Mouse (Mus musculus) retina, embryonic 14.5 days (tissue): ENCODE results near the gene Pank3.
A peak's percentile ranks its signal among the peaks of the same experiment; 100 is the strongest.

Experiments
- DNase-seq: peaks from one replicate; pipeline ENCODE4 v3.0.0-alpha.2; 2015; ENCODE audit warnings: low spot score

The Pank3 gene

DNA sequence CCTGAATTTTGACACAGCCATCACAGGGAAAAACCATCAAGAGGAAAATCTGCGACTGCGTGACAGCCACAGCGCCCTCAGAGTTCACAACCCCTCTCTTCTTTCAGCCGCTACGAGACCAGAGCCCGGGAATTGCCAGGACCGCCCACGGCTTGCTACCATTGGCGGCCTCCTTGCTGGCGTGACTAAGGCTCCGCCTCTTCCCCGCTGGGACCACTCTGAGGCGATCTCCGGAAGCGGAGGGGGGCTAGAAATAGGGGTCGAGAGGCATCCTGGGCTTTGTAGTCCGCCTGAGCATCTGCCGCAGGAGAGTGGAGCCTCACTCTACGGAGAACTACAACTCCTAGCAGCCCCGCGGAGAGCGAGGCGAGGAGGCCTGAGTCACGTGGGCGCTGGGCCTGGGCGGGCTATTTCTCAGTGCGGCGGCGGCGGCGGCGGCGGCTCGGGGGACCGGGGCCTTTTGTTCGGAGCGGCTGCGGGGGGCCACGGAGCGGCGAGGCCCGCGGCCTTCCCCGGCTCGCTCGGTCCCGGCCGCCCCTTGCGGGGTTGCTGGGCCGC, at the start of gene Pank3:
Pank3 (plus strand) TSS at position 297 of the 558 bp plus-strand sequence.
- peak; percentile 98 for DNase-seq

DNA sequence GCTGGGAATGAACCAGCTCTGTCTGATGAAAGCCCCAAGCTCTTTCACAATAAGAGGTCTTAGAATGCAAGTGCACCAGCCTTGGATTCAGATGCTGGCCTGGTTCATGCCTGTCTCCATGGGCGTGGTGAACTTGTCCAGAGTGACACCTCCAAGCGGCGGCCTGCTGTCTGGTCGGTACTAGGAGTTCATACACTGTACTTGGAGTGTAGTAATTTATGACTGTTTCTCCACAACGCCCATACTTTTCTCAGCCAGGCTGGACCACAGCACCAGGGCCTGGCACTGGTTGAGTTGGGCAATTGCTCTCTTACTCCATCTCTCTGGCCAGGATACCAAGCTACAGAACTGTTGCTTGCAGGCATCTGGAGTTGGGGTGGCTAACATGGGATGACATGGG, 45.4 kb upstream of the Pank3 start:
- no peak for DNase-seq

DNA sequence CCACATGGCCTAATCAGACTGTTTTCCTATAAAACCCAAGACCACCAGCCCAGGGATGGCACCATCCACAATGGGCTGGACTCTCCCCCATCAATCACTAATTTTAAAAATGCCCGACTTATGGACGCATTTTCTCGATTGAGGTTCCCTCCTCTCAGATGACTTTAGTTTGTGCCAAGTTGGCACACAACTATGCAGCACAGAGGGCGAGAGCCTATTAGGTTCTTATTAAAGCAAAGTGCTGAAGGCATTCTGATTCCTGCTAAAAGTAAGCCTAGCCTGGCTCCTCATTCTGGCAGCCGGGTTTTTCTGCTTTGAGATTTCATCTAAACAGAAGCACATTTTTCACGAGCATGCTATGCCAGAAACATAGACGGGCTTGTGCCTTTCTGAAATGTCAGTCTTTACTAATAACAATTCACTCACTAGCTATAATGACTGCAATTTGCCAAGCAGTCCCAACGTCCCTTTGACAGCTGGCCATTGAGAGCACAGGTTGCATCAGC, 42.9 kb upstream of the Pank3 start:
- DNase-seq = no peak

DNA sequence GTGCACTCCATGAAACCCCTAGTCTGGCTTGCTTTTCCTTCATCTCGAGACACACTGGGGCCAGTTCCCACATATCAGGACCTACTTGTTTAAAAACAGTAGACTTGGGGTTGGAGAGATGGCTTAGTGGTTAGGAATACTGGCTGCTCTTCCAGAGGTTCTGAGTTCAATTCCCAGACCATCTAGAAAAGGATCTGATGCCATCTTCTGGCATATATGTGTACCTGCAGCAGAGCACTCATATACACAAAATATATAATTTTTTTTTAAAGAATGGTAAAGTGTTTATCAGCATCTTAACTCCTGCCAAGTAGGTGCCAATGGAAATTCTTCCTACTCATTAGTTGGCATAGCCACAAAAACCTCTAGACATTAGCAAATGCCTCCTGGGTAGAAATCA, 41.1 kb upstream of the Pank3 start:
- no peak for DNase-seq

DNA sequence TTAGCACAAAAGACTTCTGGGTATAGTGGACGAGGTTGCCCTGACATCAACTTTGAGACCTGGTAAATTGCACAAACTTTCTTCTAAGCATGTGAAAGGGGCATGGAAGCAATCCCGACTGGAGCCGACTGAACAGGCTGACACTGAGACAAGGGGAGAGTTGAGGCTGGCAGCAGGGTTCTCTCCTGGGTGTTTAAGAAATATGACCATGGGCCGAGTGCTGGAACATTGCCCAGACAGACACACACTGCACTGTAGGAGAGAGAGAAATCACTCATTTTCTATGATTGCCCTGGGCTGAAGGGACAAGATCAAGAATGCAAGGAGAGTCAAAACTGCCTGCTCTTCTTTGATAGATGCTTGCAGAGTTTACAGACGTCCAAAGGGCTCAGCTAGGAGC, 40.1 kb upstream of the Pank3 start:
- no peak for DNase-seq

DNA sequence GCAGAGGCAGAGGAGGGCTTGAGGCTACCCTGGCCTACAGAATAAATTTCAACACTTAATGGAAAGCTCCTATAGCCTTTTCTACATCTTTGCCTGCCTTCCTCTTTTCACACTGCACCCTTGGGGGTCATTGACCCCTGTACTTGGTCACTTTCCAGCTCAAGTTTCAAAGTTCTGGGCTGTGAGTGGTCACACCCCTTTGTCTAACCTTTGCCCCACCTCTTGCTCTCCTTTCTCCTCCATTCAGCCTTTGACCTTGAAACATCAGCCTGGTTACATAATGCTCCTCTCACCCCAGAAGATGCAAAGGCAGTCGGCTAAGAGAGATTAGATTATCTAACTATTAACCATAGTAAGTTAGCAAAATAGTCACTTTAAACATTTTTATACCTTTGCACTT, 36.9 kb upstream of the Pank3 start:
- DNase-seq = no peak

DNA sequence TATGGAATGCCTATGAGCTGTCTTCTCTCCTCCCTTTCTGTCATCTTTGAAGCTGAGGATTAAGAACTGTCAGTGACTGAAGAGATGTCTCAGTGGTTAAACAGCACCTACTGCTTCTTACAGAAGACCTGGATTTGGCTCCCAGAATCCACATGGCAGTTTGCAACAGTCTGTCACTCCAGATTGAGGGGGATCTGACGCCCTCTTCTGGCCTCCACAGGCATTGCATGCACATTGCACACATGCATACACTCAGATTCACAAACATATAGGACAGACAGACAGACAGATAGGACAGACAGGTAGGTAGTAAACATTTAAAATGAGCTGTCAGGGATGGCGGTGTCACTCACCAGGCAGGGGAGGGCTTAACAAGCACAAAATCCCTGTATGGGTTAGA, 32.5 kb upstream of the Pank3 start:
- no peak for DNase-seq

DNA sequence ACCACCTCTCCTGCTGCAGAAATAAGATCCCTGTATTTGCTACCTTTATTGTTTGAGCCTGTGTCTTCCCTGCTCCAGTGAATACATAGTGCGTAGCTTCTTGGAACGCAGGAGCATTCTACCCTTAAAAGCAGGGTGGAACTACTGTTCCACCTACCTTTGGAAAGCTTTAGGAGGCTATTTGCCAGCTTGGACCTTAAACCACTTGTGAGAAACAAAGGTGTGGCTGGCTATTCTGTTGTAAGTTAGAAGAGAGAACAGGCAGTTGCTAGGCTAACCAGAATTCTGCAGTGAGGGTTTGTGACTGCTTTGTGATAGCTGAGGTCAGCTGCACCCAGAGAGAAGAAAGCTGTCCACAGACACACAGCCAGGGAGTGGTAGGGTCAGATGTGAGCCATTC, 32.0 kb upstream of the Pank3 start:
- DNase-seq = no peak

DNA sequence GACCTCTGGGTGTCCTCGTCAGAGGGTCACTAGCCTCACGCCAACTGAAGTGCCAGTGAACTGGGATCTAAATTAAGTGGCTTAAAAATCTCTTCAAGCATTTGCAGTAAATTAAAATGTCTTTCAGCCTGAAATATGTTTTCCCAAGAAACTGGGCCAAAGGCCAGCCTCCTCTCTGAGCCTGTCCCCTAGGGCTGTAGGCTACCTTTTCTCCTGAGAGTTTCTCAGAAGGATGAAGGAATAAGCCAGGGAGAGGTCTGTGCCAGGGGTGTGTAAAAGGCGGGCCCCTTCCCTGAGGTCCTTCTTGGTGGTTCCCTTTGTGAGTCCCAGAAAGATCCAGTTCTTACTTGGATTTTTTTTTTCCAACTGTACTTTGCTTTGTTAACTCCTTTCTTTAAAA, 31.2 kb upstream of the Pank3 start:
- DNase-seq = no peak

DNA sequence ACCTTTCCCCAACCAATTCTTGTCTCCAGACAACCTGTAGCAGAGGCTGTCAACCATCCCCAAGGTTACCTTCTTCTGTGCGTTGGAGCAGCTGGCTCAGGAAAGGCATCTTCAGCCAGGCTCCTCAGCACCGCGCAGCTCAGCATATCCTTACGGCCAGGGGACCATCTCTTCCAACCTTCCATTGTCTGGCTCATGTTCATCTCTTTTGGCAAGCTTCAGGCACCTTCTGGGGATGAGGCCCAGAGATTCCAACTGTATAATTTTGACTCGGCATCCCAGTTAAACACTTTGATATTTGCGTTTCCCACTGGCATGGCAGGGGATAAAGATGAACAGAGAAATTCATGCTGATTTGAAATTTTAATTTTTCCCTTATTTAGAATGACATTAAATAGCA, 25.7 kb upstream of the Pank3 start:
- no peak for DNase-seq

DNA sequence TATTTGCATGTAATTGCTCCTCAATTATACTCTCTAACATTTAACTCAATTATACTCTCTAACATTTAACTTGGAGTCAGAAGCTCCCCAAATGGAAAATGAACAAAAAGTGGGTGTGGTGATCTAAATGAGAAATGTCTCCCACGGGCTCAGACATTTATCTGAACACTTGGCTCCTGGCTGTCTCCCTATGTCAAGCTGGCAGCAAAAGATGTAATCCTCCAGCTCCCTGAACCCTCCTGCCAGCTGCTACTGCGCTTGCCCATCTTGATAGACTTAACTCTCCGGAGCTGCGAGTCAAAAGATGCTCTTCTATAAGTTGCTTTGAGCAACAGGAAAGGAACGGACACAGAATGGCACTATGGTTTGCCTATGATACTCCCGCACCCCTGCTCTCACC, 24.7 kb upstream of the Pank3 start:
- no peak for DNase-seq

DNA sequence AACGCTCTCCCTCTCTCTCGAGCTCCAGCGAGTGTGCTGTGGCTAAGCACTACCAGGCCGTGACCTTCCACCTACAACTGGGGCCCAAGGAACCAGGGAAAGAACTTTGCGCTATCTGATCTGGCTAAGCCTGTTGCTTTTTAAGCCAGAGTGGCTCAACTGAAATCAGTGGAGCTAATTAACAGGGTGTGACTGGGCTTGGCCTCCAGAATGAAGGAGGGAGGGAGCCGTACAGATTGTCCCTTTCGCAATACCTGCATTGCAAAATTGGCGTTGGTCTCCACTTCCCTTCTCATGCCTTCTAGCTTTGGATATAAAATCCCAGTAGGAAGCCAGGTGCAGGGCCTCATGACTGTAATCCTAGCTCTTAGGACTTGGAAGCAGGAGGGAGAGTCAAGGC, 18.7 kb upstream of the Pank3 start:
- no peak for DNase-seq

DNA sequence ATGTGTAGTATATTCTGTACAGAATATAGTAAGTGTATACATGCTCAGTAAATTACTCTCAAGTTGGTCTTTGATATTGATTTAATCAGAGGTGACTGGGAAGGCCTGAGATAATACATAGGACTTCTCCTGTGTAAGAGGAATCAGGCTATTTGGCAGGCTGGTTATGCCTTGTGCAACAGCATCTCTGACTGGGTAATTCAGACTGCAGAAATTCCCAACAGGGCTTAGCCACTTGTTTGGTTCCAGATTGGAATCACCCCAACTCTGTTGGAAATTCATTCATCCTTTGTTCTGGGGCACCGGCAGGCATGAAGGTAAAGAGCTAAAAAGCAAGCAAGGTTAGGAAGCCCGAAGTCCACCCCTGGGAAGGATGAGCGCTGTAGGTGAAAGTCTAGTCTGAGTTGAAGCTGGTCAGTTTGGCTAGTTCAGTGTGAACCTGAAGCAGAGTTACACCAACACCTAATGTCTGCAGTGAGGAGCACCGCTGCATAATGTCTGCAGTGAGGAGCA, 14.3 kb upstream of the Pank3 start:
- no peak for DNase-seq

DNA sequence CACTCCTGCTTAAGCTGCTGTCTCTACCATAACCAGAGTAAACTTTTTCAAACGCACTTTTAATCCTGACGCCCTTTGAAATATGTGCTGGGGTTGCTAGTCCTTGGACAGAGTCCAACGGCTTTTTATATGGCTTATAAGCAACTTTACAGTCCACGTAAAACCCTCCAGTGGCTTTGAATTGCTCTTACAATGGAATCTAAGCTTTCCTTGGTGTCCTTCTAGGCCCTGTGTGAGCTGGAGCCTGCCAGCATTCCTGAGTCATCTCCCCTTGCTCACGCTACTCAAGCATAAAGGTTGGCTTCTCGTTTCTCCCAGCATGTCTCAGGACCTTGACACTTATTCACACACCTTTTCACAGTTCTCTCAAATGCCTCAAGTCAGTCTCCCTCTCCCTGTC, 13.7 kb upstream of the Pank3 start:
- DNase-seq = no peak

DNA sequence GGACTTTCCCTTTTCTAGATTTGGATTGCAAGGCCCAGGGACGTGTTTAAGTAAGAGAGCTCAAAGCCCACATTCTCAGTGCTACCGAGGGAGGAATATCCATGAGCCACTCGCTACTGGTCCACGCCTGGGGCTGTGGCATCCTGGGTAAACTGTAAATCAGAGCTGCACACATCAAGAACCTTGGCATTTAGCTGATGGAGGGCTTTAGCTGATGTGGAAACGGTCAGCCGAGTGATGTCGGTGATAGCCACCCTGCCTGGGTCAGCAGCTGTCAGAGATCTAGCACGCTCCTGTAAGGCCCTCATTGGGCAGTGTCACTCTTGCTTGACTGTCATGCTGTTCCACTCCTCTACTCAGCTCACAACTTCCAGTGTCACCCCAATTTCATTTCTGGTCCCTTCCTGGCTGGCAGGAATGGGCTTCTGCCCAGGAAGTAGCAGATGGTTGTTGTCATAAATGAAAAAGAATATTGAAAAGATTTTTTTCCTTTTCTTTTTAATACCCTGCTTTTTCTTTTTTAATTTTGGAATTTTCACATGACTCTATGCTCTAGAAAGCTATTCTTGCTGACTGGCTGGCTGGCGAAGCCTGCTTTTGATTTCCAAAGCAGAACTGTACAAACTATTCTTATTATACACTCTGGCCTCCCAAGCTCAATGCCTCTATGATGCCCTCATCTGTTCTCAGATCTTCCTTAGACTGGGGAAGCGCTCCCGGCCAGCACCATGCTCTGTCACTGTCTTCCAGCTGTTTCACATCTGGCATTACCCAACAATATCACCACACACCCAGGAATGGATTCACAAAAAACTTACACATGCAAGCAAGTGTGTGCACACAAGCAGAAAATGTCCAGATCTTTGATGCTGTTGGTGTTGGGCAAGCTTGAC, 12.6 kb upstream of the Pank3 start:
- no peak for DNase-seq

DNA sequence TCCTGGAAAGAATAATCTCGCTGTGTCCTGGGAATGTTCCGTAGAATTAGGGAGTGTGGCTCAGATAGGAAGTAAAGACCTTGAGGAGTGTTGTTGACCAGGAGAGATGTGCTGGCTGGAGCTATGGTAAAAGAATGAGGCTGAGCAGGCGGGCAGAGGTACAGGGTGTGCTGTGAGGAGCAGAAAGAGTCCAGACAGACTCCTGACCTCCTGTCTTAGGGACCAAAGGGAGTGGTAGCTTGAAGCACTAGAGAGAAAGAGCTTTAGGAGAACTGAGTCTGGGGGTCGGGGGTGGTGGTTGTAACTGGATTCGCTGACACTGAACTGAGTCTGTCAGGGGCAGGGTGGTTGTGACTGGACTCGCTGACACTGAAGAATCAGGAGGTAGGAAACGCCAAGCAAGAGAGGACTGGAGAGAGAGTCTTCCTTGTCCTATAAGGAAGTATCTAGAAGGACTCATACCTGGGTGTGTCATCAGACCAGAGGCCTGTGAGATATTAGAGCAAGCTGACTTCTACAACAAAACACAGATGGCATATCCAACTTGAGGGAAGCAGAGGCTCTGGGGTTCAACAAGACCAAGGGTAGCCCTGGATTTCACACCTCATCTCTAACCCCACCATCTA, 9.2 kb upstream of the Pank3 start:
- DNase-seq = no peak

DNA sequence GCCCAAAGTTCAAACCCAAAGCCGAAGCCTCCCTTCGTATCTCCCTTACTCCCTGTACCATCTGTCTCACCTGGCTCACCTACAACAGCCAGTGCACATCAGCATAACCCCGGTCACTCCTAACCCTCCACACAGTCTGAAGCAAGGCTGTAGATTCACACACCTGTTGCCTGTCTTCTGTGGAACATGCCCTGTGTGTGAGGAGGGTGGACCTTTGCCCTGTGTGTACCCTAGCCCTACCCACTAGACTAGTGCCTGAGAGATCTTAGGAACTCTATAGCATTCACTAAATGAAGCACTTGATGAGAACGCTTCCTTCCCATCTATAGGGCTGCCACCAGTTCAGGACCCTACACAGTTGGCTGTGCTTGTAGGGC, 8.7 kb upstream of the Pank3 start:
- no peak for DNase-seq

DNA sequence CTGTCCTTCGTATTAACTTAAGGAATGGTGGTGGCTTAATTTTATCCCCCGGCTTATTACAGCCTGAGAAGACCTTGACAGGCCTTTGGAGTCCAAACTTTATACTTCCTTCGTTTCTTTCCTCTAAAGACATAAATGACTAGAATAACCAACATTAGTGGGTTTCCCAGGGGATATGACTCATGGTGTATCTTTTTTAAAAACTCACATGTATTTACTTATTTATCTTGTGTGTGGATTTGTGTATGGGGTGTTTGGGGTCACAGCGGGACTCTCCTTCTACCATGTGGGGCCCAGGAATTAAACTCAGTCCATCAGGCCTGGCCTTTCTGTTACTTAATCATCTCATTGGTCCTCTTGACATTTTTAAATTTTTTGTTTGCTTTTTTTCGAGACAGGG, 2.4 kb upstream of the Pank3 start:
- DNase-seq = no peak

DNA sequence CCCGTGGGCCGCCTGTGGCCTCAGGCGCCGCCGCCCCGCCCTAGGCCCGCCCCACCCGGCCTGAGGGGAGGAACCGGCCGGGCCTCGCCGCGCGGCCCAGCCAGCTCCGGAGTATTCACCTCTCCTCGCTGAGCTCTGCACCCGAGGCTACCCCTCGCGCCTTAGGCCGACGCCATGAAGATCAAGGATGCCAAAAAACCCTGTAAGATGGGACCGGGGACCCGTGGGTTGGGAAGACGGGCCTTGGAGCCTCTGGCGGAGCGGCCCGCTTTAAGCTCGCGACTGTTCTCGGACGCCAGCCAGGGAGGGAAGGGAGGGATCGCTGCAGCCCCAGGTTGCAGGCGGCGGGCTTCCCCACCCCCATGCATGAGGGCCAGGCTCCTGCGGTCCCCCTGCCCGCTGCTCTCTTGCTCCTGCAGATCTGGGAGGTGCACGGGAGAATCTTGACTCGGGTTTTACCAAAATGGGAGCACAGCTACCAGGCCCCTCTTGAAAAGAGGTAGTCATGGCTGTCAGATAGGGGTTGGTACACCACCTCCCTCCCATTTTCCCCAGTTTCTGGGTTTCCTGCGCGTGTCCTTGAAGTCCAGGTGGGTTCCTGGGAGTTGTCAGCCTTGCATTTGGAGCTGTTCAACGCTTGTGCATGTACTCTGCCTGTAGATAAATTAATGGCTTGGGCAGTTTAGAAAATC, 608 bp downstream of the Pank3 start:
- DNase-seq = no peak

DNA sequence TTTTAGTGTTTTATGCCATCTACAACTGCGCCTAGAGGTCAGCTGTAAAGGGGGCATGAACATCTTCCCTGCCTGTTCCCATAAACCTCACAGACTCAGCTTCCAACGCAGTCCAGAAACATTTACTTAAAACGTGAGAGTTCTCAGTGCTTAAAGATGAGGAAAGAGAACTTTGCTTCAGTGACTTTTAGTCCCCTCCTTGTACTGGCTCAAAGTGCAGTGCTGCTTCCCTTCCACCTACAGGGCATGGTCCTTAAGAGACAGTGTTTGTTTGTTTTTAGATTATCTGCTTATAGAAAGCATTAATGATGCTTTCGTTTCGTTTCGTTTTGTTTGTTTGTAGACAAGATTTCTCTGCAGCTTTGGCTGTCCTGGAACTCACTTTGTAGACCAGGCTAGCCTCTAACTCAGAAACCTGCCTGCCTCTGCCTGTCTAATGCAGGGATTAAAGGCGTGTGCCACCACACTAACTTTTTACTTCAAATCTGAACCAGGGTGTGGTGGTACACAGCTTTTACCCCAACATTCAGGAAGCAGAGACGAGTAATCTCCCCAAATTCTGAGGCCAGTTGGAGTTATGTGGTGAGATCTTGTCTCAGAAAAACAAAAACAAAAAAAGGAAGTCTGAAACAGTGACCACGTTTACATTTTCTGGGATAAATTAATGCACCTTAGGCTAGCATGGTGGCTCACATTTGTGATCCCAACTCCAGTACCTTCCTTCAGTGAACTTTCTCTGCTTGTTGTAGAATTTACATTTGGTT, 1.6 kb downstream of the Pank3 start:
- no peak for DNase-seq

DNA sequence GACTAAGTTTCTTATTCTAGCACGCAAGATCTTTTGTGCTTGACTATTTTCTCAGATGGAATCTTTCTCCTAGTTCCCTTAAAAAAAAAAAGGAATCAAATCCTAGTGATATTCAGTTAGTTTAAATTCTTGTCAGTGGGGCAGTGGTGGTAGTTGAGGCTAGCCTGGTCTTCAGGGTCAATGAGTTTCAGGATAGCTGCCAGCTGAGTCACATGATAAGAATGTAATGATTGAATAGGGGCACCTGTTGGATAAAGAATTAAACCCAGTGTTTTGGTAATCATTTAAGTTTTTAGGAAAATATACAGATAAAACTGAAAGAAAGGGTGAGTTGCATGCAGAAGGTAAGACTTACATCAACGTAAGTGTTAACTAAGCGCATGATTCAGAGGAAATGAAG, 6.3 kb downstream of the Pank3 start:
- no peak for DNase-seq

DNA sequence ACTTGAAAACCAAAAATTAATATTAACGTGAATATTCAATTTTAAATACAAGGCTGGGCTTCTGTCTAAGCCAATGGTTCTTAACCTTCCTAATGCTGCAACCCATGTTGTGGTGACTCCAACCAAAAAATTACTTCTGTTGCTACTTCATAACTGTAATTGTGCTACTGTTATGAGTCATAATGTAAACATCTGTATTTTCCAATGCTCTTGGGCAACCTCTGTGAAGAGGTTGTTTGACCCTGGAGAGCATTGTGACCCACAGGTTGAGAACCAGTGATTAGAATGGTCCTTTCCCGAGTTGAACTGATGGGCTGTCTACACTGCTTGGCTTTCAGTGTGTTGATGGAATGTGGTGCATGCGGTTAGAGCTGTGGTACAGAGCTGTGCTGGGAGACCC, 7.2 kb downstream of the Pank3 start:
- DNase-seq = no peak
